Mouse (Mus musculus) heart, embryonic 13.5 days (tissue): ENCODE data around the gene Dennd4a. TPM values are rescaled to one million over a fixed set of nuclear protein-coding genes. Genes with fewer than 3 reads are reported as not detected.

Experiments used
- ATAC-seq: fragments of 200-750 bp; cut with Nextera tagmentation; 2 replicates; pipeline ENCODE4 v1.8.0; 2017; ENCODE audit warnings: moderate TSS enrichment; ENCODE audit not compliant: insufficient number of reproducible peaks, low FRiP score, low TSS enrichment; ENCODE audit errors: extremely low read depth
- H3K27ac ChIP-seq: fragments of 300-500 bp; sonication (generic); replicated peaks from 2 replicates; pipeline ENCODE4 v1.5.1; 2015; ENCODE audit warnings: moderate library complexity, mild to moderate bottlenecking, inconsistent platforms
- H3K27me3 ChIP-seq: fragments of 300-500 bp; sonication (generic); replicated peaks from 2 replicates; pipeline ENCODE4 v1.6.1; 2015; ENCODE audit warnings: mild to moderate bottlenecking, inconsistent platforms
- H3K36me3 ChIP-seq: fragments of 300-500 bp; sonication (generic); 2 replicates; pipeline ENCODE4 v1.6.1; 2015; ENCODE audit warnings: mild to moderate bottlenecking, inconsistent platforms
- H3K4me1 ChIP-seq: fragments of 300-500 bp; sonication (generic); 2 replicates; pipeline ENCODE4 v1.6.1; 2015; ENCODE audit warnings: inconsistent platforms
- H3K4me2 ChIP-seq: fragments of 300-500 bp; sonication (generic); 2 replicates; pipeline ENCODE4 v1.6.1; 2015; ENCODE audit warnings: inconsistent platforms, mild to moderate bottlenecking, moderate library complexity
- H3K4me3 ChIP-seq: fragments of 300-500 bp; sonication (generic); 2 replicates; pipeline ENCODE4 v1.5.1; 2015; ENCODE audit warnings: moderate library complexity, mild to moderate bottlenecking, inconsistent platforms
- H3K9ac ChIP-seq: fragments of 300-500 bp; sonication (generic); 2 replicates; pipeline ENCODE4 v1.6.1; 2015; ENCODE audit warnings: inconsistent platforms, mild to moderate bottlenecking, moderate library complexity
- H3K9me3 ChIP-seq: fragments of 300-500 bp; sonication (generic); 2 replicates; pipeline ENCODE4 v1.6.1; 2016; ENCODE audit warnings: inconsistent platforms
- WGBS: fragments of 180-500 bp; shearing (Covaris S2); methylation state at CpG from one replicate; pipeline ENCODE4 v1.1.7; 2015; ENCODE audit warnings: mixed read lengths; 5-methylcytosine and 5-hydroxymethylcytosine counted together
- polyA plus RNA-seq: library from polyadenylated mRNA; unstranded; fragments of >200 nt; fragmentation: Nextera tagmentation; extraction: Ambion mirVana; gene quantifications from 2 replicates; pipeline ENCODE4 v1.2.1, GENCODE M21; 2015

Dennd4a gene
- polyA plus RNA-seq, 1 experiment from 2014 or later = 4.8 TPM

- Histone ChIP-seq H3K4me3 (no peak overlapping the region), H3K4me2 (no peak overlapping the region), H3K36me3 (no peaks in the 10 kb centered on the region), H3K9me3 (no peaks in the 10 kb centered on the region), H3K27me3 (no peaks in the 10 kb centered on the region), H3K27ac (no peak overlapping the region), H3K4me1 (peaks cover 6% of the 10 kb centered on the region; the same call in 1 of the 2 replicates), H3K9ac (no peak overlapping the region)
- 73% methylated on average over 5 of the region's 5 CpGs for WGBS
- no peak for ATAC-seq
Observed at GRCm38 (mm10) chr9:64799504-64799903, 11.6 kb upstream of the Dennd4a start.

DNA sequence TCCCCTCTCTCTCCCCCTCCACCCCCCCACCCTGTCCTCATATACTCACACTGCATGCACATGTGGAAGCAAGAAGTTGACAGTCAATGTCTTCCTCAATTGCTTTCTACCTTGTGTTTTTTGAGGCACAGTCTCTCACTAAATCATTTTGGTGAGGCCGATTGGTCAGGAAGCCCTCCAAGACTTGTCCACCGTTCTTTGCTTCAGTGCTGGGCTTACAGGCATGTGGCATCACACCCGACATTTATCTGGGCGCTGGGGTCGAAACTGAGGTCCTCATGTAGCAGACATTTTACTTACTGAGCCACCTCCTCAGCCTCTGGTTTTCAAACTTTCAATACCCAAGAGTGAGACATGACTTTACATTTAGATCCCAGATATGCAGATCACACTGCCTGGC, 8.6 kb upstream of the Dennd4a start:
- WGBS = 84% methylated on average over 5 of the region's 5 CpGs
- H3K36me3 ChIP-seq = no peaks in the 10 kb centered on the region
- H3K27ac ChIP-seq = no peak overlapping the region
- H3K9ac ChIP-seq = no peak overlapping the region
- H3K4me1 ChIP-seq = no peaks in the 10 kb centered on the region
- ATAC-seq = no peak
- no peaks in the 10 kb centered on the region for H3K9me3 ChIP-seq
- no peaks in the 10 kb centered on the region for H3K27me3 ChIP-seq
- no peak overlapping the region for H3K4me3 ChIP-seq
- H3K4me2 ChIP-seq = no peak overlapping the region

GRCm38 (mm10) chr9:64803373-64804214, 7.5 kb upstream of the Dennd4a start:
- H3K9ac ChIP-seq = no peak overlapping the region
- H3K4me2 ChIP-seq = no peak overlapping the region
- no peak overlapping the region for H3K4me3 ChIP-seq
- no peaks in the 10 kb centered on the region for H3K9me3 ChIP-seq
- WGBS = 79% methylated on average over 5 of the region's 5 CpGs
- ATAC-seq = no peak
- H3K4me1 ChIP-seq = no peaks in the 10 kb centered on the region
- no peaks in the 10 kb centered on the region for H3K27me3 ChIP-seq
- H3K36me3 ChIP-seq = no peaks in the 10 kb centered on the region
- no peak overlapping the region for H3K27ac ChIP-seq

DNA sequence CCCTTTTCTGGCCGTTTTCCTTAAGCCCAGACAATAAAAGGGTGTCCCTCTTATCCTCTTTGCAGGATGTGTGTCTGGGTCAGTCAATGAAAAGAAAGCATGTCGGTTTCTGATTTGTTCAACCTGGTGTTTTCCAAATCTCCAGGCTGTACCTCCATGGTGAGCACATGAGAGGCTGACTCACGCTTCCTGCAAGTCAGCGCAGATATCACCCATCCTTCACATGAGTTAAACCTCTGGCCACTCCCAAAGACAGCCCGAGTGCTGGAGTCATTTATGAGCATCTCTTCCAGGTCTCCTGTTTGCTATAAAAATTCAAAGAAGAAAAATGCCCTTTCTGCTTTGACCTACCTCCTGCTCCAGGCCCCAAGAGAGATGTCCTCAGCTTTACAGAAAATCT, 5.3 kb upstream of the Dennd4a start:
- WGBS = 42% methylated on average over 5 of the region's 5 CpGs
- no peak overlapping the region for H3K4me3 ChIP-seq
- H3K9me3 ChIP-seq = no peaks in the 10 kb centered on the region
- peak overlapping the region; percentile 8; the same call in 1 of the 2 replicates for H3K4me2 ChIP-seq
- H3K27me3 ChIP-seq = no peaks in the 10 kb centered on the region
- H3K36me3 ChIP-seq = no peaks in the 10 kb centered on the region
- peak overlapping the region; percentile 5; the same call in 1 of the 2 replicates for H3K27ac ChIP-seq
- no peak for ATAC-seq
- H3K4me1 ChIP-seq = no peaks in the 10 kb centered on the region
- H3K9ac ChIP-seq = no peak overlapping the region

- Histone ChIP-seq H3K4me1 (no peaks in the 10 kb centered on the region), H3K27ac (peak overlapping the region; percentile 5; the same call in 1 of the 2 replicates), H3K9ac (no peak overlapping the region), H3K4me3 (no peak overlapping the region), H3K27me3 (no peaks in the 10 kb centered on the region), H3K9me3 (no peaks in the 10 kb centered on the region), H3K36me3 (no peaks in the 10 kb centered on the region), H3K4me2 (peak overlapping the region; percentile 8; the same call in 1 of the 2 replicates)
- no peak for ATAC-seq
- WGBS = 36% methylated on average over 6 of the region's 6 CpGs
Observed at GRCm38 (mm10) chr9:64806335-64807060, 4.6 kb upstream of the Dennd4a start.

DNA sequence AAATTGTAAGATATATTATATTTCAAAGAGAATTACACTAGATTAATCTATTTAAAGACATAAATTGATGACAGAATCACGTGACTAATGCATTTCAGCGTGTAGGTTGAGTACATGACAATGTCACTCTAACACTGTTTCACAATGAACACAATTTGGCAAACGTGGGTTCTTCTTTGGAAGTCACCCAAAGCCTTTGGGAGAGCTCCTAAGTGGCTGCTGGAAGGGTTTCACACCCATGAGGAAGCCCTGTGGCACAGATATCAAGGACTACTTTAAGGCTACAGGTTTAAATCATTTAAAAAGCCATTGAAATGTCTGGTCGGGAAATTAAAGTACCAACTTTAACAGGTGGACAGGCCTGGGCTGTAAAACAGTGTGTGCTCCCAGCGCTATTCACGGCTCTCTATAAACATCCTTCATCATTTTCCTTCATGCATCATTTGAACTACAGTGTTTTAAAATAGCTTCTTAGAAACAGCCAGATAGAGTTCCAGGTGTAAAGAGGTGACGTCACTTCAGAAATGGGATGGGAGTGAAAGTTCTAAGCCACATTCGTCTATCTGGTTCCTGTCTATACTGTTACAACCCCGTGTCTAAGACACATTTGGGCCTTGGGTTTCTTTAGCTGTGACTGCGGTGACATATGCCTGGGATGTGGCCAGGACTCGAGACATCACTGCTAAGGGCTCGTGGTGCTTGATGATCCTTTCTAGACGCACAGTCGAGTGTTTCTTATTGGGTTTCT, 3.9 kb upstream of the Dennd4a start:
- Histone ChIP-seq H3K27me3 (no peaks in the 10 kb centered on the region), H3K4me1 (peaks cover 2% of the 10 kb centered on the region; the same call in 1 of the 2 replicates), H3K4me2 (no peak overlapping the region), H3K36me3 (no peaks in the 10 kb centered on the region), H3K4me3 (no peak overlapping the region), H3K9me3 (no peaks in the 10 kb centered on the region), H3K27ac (no peak overlapping the region), H3K9ac (no peak overlapping the region)
- no peak for ATAC-seq
- WGBS = 77% methylated on average over 14 of the region's 14 CpGs

GRCm38 (mm10) chr9:64809851-64810250, 1.3 kb upstream of the Dennd4a start:
- H3K4me3 ChIP-seq = no peak overlapping the region
- no peaks in the 10 kb centered on the region for H3K9me3 ChIP-seq
- no peak overlapping the region for H3K9ac ChIP-seq
- H3K36me3 ChIP-seq = no peaks in the 10 kb centered on the region
- WGBS = 75% methylated on average over 3 of the region's 3 CpGs
- peaks cover 9% of the 10 kb centered on the region; the same call in 1 of the 2 replicates for H3K4me1 ChIP-seq
- H3K27me3 ChIP-seq = no peaks in the 10 kb centered on the region
- no peak overlapping the region for H3K27ac ChIP-seq
- no peak overlapping the region for H3K4me2 ChIP-seq
- no peak for ATAC-seq

DNA sequence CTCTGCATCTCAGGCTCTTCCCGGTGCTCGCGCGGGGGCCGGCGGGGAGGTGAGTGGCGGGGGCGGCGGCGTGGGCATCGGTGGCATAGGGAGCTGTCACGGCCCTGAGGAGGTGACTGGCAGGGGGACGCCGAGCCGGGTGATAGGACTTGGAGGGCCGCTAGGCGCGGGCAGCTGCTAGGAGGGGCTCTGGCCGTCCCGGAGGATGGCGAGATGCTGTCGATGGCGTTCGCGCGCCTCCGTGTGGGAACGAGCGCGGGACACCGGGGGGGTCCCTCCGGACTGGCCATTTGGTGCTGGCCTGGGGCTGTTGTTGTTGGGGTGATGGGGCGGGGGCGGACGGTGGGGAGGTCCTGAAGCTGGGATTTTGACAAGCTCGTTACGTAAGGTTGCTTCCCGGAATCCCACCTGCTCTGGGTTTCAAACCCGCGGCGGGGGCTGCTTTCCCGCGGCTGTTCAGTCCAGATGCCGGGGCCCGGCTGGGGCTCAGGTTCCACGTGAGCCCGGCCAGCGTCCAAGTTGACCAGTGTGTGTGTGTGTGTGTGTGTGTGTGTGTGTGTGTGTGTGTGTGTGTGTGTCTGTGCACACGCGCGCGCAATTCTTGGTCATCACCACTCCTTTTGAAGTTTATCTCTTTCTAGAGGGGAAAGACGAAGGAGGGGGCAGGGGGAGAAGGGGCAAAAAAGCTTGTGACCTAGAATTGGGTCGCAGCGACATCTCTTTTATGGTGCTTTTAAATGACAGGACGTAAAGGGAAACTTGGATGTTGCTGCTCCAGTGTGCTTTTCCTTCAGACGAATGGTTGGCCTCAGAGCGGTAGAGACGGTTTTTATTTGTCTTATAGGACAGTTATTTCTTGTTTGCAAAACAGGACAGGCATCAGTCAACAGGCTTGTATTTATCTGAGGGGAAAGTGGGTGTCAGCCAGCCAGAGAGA, 666 bp downstream of the Dennd4a start:
- no peaks in the 10 kb centered on the region for H3K27me3 ChIP-seq
- peak; percentile 33 for ATAC-seq
- peak overlapping the region; percentile 93 for H3K27ac ChIP-seq
- WGBS = under 1% methylated on average over 57 of the region's 59 CpGs
- H3K9me3 ChIP-seq = no peaks in the 10 kb centered on the region
- peak overlapping the region; percentile 78 for H3K4me2 ChIP-seq
- peak overlapping the region; percentile 84 for H3K9ac ChIP-seq
- H3K4me3 ChIP-seq = peak overlapping the region; percentile 93
- H3K36me3 ChIP-seq = no peaks in the 10 kb centered on the region
- peaks cover 9% of the 10 kb centered on the region; the same call in 1 of the 2 replicates for H3K4me1 ChIP-seq

DNA sequence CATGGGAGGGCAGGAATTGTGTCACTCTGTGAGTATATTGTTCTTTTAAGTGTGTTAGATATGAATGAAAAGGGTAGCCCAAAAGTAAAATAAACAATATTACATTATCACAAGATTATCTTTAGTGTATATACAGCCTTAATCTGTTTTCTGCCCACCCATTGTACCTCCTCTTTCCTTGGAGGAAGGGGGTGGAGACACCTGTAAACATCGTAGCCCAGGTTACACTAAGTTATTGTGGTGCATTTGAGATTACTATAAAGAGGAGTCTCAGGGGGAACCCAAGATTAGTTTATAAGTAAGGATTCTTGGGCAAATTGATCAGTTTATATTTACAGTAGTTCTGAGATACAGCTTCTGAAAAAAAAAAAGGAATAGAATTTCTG, 1.3 kb downstream of the Dennd4a start:
- no peaks in the 10 kb centered on the region for H3K9me3 ChIP-seq
- no peak for ATAC-seq
- peak overlapping the region; percentile 93 for H3K4me3 ChIP-seq
- H3K4me1 ChIP-seq = peaks cover 9% of the 10 kb centered on the region; the same call in 1 of the 2 replicates
- H3K36me3 ChIP-seq = no peaks in the 10 kb centered on the region
- H3K9ac ChIP-seq = peak overlapping the region; percentile 84
- no peaks in the 10 kb centered on the region for H3K27me3 ChIP-seq
- no peak overlapping the region for H3K27ac ChIP-seq
- peak overlapping the region; percentile 78 for H3K4me2 ChIP-seq
- 36% methylated on average over 1 of the region's 1 CpGs for WGBS

GRCm38 (mm10) chr9:64814273-64814672, 3.1 kb downstream of the Dennd4a start:
- Histone ChIP-seq H3K27ac (no peak overlapping the region), H3K4me1 (peaks cover 9% of the 10 kb centered on the region; the same call in 1 of the 2 replicates), H3K9me3 (no peaks in the 10 kb centered on the region), H3K4me3 (no peak overlapping the region), H3K36me3 (no peaks in the 10 kb centered on the region), H3K27me3 (no peaks in the 10 kb centered on the region), H3K9ac (no peak overlapping the region), H3K4me2 (no peak overlapping the region)
- WGBS = 75% methylated on average over 6 of the region's 6 CpGs
- no peak for ATAC-seq
